Mouse (Mus musculus): ENCODE measurements around the gene Efhd2.

DNA sequence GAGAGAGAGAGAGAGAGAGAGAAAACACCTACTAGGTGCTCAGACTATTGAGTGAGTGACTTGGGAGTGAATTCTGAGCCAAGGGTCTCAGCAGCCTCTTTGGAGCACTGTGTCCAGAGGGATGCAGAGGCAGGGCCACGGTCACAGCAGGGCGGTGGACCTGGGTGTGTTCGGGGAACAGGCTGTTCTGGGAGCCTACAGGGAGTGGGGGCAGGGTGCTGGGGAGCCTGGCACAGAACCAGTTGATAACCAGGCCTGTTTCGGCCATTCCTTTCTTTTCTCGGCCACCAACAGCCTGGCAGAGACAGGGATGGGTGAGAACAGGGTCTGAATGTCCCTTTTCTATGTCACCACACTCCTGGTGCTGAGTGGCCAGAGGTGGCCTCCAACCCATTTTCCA lies 11.9 kb downstream of the Efhd2 start:
- TF ChIP-seq CHD2 (IDR thresholded peaks at IDR 0.05; ENCODE audit: low read depth, low read length): no peak
- no peak for TF ChIP-seq HCFC1 (IDR thresholded peaks at IDR 0.05; ENCODE audit: borderline replicate concordance, insufficient read depth, low read length)
- TF ChIP-seq ZC3H11A (IDR thresholded peaks at IDR 0.05; ENCODE audit: borderline replicate concordance, low read depth, low read length): no peak
- no peak for TF ChIP-seq ZNF384 (IDR thresholded peaks at IDR 0.05; ENCODE audit: low read depth, low read length)
